Mouse (Mus musculus) intestine, embryonic 14.5 days (tissue): Measurements from ENCODE around the gene Cep112. TPM values are rescaled to one million over a fixed set of nuclear protein-coding genes. Genes with fewer than 3 reads are reported as not detected.

ENCODE experiments used
- ATAC-seq: fragments of 200-750 bp; cut with Nextera tagmentation; replicated peaks from 2 replicates; pipeline ENCODE4 v1.8.0; 2017; ENCODE audit warnings: low read depth, moderate number of reproducible peaks, moderate TSS enrichment, moderate library complexity; ENCODE audit not compliant: low FRiP score, low TSS enrichment
- DNase-seq: peaks from one replicate; pipeline ENCODE4 v3.0.0-alpha.2; 2018; ENCODE audit warnings: low spot score
- H3K27ac ChIP-seq: fragments of 300-500 bp; sonication (generic); 2 replicates; pipeline ENCODE4 v1.5.1; 2014; ENCODE audit warnings: low read depth, mild to moderate bottlenecking, control low read depth
- H3K27me3 ChIP-seq: fragments of 300-500 bp; sonication (generic); replicated peaks from 2 replicates; pipeline ENCODE4 v1.6.1; 2014; ENCODE audit warnings: low read length, control low read depth; ENCODE audit not compliant: control insufficient read depth, insufficient read depth
- H3K36me3 ChIP-seq: fragments of 300-500 bp; sonication (generic); 2 replicates; pipeline ENCODE4 v1.6.1; 2014; ENCODE audit warnings: low read length, control low read depth; ENCODE audit not compliant: control insufficient read depth, insufficient read depth
- H3K4me1 ChIP-seq: fragments of 300-500 bp; sonication (generic); replicated peaks from 2 replicates; pipeline ENCODE4 v1.6.1; 2014; ENCODE audit warnings: low read length, control low read depth, mixed read lengths; ENCODE audit not compliant: control insufficient read depth, insufficient read depth
- H3K4me2 ChIP-seq: fragments of 300-500 bp; sonication (generic); 2 replicates; pipeline ENCODE4 v1.6.1; 2014; ENCODE audit warnings: low read length
- H3K4me3 ChIP-seq: fragments of 300-500 bp; sonication (generic); 2 replicates; pipeline ENCODE4 v1.5.1; 2014; ENCODE audit warnings: low read depth, low read length, control low read depth, mixed read lengths
- H3K9ac ChIP-seq: fragments of 300-500 bp; sonication (generic); 2 replicates; pipeline ENCODE4 v1.6.1; 2014; ENCODE audit warnings: mild to moderate bottlenecking, low read length
- H3K9me3 ChIP-seq: fragments of 300-500 bp; sonication (generic); 2 replicates; pipeline ENCODE4 v1.6.1; 2016; ENCODE audit warnings: low read length, control low read depth; ENCODE audit not compliant: control insufficient read depth
- WGBS: fragments of 180-500 bp; shearing (Covaris S2); extraction: QIAGEN DNeasy Blood & Tissue Kit; methylation state at CpG from one replicate; pipeline ENCODE4 v1.1.7; 2014; 5-methylcytosine and 5-hydroxymethylcytosine counted together
- polyA plus RNA-seq: library from polyadenylated mRNA; unstranded; fragments of >200 nt; fragmentation: Nextera tagmentation; extraction: Ambion mirVana; gene quantifications from 2 replicates; pipeline ENCODE4 v1.2.1, GENCODE M21; 2014

The Cep112 gene
- polyA plus RNA-seq, 1 experiment from 2014 or later, result 16.1 TPM

- H3K27ac ChIP-seq, result no peak overlapping the region
- H3K4me3 ChIP-seq, result no peak overlapping the region
- no peaks in the 10 kb centered on the region for H3K27me3 ChIP-seq
- ATAC-seq, result no peak
- no peaks in the 10 kb centered on the region for H3K4me1 ChIP-seq
- H3K9me3 ChIP-seq, result no peaks in the 10 kb centered on the region
- H3K9ac ChIP-seq, result no peak overlapping the region
- no peak for DNase-seq
- 77% methylated on average over 7 of the region's 7 CpGs for WGBS
- H3K36me3 ChIP-seq, result no peaks in the 10 kb centered on the region
- H3K4me2 ChIP-seq, result no peak overlapping the region
Observed at GRCm38 (mm10) chr11:108396076-108396829, 28.7 kb upstream of the Cep112 start.

- Histone ChIP-seq H3K27me3 (no peaks in the 10 kb centered on the region), H3K4me1 (0 out of 2 replicates have a peak, but pooled peaks cover 3% of the 10 kb centered on the region), H3K36me3 (no peaks in the 10 kb centered on the region), H3K9me3 (no peaks in the 10 kb centered on the region), H3K4me3 (no peak overlapping the region), H3K9ac (no peak overlapping the region), H3K27ac (no peak overlapping the region), H3K4me2 (no peak overlapping the region)
- no peak for ATAC-seq
- DNase-seq, result no peak
- whole genome bisulfite sequencing, result 62% methylated on average over 7 of the region's 9 CpGs
Observed at GRCm38 (mm10) chr11:108409876-108410644, 14.9 kb upstream of the Cep112 start.

DNA sequence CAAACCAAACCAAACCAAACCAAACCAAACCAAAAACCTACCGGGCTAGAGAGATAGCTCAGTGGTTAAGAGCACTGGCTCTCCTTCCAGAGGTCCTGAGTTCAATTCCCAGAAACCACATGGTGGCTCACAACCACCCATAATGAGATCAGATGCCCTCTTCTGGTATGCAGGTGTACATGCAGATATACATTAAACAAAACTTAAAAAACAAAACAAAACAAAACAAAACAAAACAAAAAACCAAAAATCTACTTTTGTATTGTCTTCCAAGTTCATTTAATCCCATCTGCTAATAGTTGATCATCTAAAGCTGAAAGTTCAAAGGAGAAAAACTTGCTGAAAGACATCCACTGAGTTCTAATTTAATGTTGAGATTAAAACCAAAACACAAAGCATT, 8.6 kb upstream of the Cep112 start:
- Histone ChIP-seq H3K27me3 (no peaks in the 10 kb centered on the region), H3K4me3 (no peak overlapping the region), H3K4me1 (no peaks in the 10 kb centered on the region), H3K9me3 (no peaks in the 10 kb centered on the region), H3K9ac (no peak overlapping the region), H3K27ac (no peak overlapping the region), H3K36me3 (no peaks in the 10 kb centered on the region), H3K4me2 (no peak overlapping the region)
- no peak for DNase-seq
- ATAC-seq, result no peak
- WGBS, result 85% methylated on average over 1 of the region's 1 CpGs

DNA sequence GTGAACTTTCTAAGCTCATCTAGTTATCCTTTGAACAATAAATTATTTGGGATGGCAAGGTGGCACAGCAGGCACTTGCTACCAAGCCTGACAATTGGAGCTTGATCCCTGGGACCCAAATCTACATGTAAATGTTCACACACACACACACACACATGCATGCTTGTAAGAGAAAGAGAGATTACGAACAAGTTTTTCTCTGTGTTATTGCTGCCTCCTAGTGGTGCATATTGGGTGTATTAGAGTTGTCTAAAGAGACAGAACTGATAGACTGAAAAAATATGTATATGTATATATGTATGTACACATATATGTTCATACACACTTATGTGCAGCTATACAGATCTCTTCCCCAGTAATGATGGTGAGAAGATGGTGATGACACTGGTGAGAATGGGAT, 6.5 kb upstream of the Cep112 start:
- Histone ChIP-seq H3K36me3 (no peaks in the 10 kb centered on the region), H3K27ac (no peak overlapping the region), H3K9me3 (no peaks in the 10 kb centered on the region), H3K27me3 (no peaks in the 10 kb centered on the region), H3K4me1 (no peaks in the 10 kb centered on the region), H3K4me3 (no peak overlapping the region), H3K4me2 (no peak overlapping the region), H3K9ac (no peak overlapping the region)
- WGBS, result 46% methylated on average over 1 of the region's 1 CpGs
- ATAC-seq (no peak; the same call in 1 of the 2 replicates), DNase-seq (no peak)

GRCm38 (mm10) chr11:108419242-108419641, 5.8 kb upstream of the Cep112 start:
- no peak overlapping the region for H3K4me2 ChIP-seq
- DNase-seq (no peak), ATAC-seq (no peak)
- H3K9me3 ChIP-seq, result no peaks in the 10 kb centered on the region
- H3K9ac ChIP-seq, result no peak overlapping the region
- no peak overlapping the region for H3K4me3 ChIP-seq
- no peak overlapping the region for H3K27ac ChIP-seq
- no peaks in the 10 kb centered on the region for H3K36me3 ChIP-seq
- H3K27me3 ChIP-seq, result no peaks in the 10 kb centered on the region
- WGBS, result 86% methylated on average over 6 of the region's 6 CpGs
- H3K4me1 ChIP-seq, result peaks cover 5% of the 10 kb centered on the region; the same call in 1 of the 2 replicates

DNA sequence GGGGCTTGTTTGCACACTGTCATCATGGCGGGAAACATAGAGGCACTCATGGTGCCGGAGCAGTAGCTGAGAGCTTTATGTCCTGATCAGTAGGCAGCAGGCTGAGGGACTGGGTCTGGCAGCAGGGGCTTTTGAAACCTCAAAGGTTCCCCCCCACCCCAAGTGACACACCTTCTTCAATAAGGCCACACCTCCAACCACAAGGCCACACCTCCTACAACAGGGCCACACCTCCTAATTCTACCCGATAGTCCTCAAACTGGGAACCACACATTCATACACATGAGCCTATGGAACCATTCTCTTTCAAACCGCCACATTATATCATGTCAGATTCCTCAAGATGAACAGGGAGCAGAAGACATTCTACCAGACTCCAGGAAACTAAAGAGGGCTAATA, 4.2 kb upstream of the Cep112 start:
- Histone ChIP-seq H3K9me3 (no peaks in the 10 kb centered on the region), H3K4me2 (no peak overlapping the region), H3K27me3 (no peaks in the 10 kb centered on the region), H3K9ac (no peak overlapping the region), H3K36me3 (no peaks in the 10 kb centered on the region), H3K4me3 (no peak overlapping the region), H3K27ac (no peak overlapping the region), H3K4me1 (peaks cover 7% of the 10 kb centered on the region; the same call in 1 of the 2 replicates)
- 64% methylated on average over 4 of the region's 4 CpGs for WGBS
- no peak for ATAC-seq
- no peak for DNase-seq

DNA sequence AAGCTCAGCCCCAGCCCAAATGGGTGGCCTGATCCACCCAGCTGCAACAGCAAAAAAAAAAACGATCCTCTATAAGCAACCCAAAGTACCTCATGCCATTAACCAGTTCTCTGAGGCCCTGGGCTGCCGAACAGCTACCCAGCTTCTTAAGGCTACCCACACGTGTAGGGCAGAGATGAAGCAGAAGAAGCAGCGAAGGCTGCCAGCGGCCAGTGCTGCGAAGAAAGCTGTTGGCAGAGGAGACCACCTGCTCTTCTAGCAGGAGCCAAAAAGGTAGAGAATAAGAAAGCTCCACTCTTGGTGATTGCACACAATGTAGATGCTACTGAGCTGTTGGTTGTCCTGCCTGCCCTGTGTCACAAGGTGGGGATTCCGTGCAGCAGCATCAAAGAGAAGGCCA, 1.8 kb upstream of the Cep112 start:
- no peak for ATAC-seq
- 78% methylated on average over 7 of the region's 7 CpGs for WGBS
- Histone ChIP-seq H3K27ac (no peak overlapping the region), H3K9ac (no peak overlapping the region), H3K4me2 (no peak overlapping the region), H3K36me3 (no peaks in the 10 kb centered on the region), H3K4me3 (no peak overlapping the region), H3K4me1 (peaks cover 7% of the 10 kb centered on the region; the same call in 1 of the 2 replicates), H3K9me3 (no peaks in the 10 kb centered on the region), H3K27me3 (no peaks in the 10 kb centered on the region)
- no peak for DNase-seq

GRCm38 (mm10) chr11:108424111-108424510, 881 bp upstream of the Cep112 start:
- no peaks in the 10 kb centered on the region for H3K36me3 ChIP-seq
- H3K4me3 ChIP-seq, result peak overlapping the region; percentile 64
- WGBS, result 9% methylated on average over 5 of the region's 5 CpGs
- no peak overlapping the region for H3K27ac ChIP-seq
- ATAC-seq (no peak), DNase-seq (no peak)
- H3K9me3 ChIP-seq, result no peaks in the 10 kb centered on the region
- peaks cover 7% of the 10 kb centered on the region; the same call in 1 of the 2 replicates for H3K4me1 ChIP-seq
- H3K9ac ChIP-seq, result 0 out of 2 replicates have a peak overlapping the region, but pooled peaks have one; percentile 30
- H3K4me2 ChIP-seq, result peak overlapping the region; percentile 68
- H3K27me3 ChIP-seq, result no peaks in the 10 kb centered on the region
